Mouse (Mus musculus) naive thymus-derived CD4-positive, alpha-beta T cell, adult 2 months (primary cell): ENCODE results near the gene Lrp2bp.

ENCODE experiments used
- DNase-seq: peaks from one replicate; pipeline ENCODE4 v3.0.0-alpha.2; 2011; ENCODE audit warnings: low read depth

The Lrp2bp gene

DNA sequence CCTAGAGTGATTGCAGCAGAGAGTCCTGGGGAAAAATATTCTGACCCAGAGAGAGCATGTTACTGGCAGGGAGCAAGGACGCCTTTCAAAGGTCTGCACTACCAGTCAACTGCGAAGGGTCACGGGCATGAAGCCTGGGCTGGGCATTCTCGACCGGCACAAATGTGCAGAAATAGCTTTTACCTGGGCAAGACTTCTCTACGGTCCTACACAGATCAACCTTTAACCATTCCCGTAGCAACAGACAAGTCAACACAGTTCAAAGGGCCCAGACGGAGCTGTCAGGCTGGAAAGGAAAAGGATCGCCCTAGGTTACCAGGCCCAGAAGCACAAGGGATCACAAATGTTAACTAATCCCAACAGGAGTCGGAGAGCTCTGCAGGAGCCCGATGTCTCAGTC, 37.1 kb downstream of the Lrp2bp start:
- DNase-seq: no peak

DNA sequence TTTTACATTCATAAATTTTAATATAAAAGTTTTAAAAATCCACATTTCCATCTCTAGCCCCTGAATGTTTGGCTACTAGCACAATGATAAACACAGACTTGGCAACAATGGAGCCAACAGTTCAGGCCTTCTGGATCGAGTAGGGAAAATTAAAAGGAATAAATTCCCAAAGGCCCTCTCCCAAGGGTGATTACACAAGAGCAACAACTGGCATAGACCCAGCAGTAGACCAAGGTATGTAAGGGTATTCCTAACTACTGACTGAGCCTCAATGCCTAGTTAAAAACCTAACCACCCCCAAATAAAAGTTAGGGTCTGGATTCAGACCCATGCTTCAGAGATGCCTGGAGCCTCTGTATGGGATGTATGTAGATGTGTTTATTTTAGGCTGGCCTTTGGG, 40.6 kb downstream of the Lrp2bp start:
- DNase-seq: no peak

GRCm38 (mm10) chr8:46040260-46040659, 41.2 kb downstream of the Lrp2bp start:
- no peak for DNase-seq

- no peak for DNase-seq
Measured at GRCm38 (mm10) chr8:46072798-46073197, 73.7 kb downstream of the Lrp2bp start.

DNA sequence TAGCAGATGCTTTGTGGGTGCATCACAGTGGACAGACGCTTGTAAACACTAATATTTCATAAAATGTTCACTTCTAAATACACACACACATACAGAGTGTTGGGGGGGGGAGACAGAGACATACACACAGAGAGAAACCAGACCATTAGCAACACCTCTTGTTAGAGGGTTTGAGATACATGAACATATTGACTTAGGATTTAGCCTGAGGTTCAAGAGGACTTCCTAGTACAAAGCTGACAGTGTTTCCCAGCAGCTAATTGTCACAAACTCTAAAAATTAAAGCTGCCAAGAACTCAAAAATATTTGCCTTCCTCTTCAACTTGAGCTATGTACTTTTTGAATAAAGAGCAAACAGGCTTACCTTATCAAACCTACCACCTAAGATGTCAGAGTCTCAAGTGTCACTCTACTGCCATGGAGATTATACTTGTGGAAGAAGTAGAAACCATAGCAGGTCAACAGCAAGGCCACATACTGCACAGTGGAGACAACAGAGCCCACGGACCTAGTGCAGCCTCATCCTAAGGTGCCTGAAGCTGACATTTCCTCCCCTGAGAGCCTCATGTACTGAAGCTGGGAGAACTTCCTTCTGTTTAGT, 74.5 kb downstream of the Lrp2bp start:
- DNase-seq: no peak

- no peak for DNase-seq
Measured at GRCm38 (mm10) chr8:46075223-46075622, 76.1 kb downstream of the Lrp2bp start.

- DNase-seq: no peak
Measured at GRCm38 (mm10) chr8:46078866-46079265, 79.8 kb downstream of the Lrp2bp start.
